29 mouse cellular contexts compared by ENCODE assay signal in genomic region chr5:113850680-113851230, GRCm38 (mm10). TPM values are rescaled to one million over a fixed set of nuclear protein-coding genes. Genes with fewer than 3 reads are reported as not detected.
A peak's percentile ranks its signal among the peaks of the same experiment; 100 is the strongest.
DNase-seq lines count a peak whose midpoint lies in the region; ATAC-seq and TF ChIP-seq lines count a peak whose summit lies in the region.
"Had no signal": no experiment of that assay in that cellular context is flagged by ENCODE, and none has a peak within 500 bp of the region (broad histone marks: within the 10 kb centered on the region; RNA-seq: fewer than 3 reads in every experiment).

No protein-coding gene starts in this region.

- ATAC-seq in hindbrain, embryonic 13.5 days (ENCODE audit: low FRiP score): no peak
- ATAC-seq in hindbrain, postnatal 0 days: no peak
- ATAC-seq in liver, embryonic 14.5 days (ENCODE audit: insufficient read depth): peak; percentile 22; the same call in 1 of the 2 replicates
- ATAC-seq in monocyte, adult 5-6 weeks (replicated peaks; ENCODE audit: insufficient number of reproducible peaks, low FRiP score, low TSS enrichment, poor library complexity, severe bottlenecking): no peak
- ATAC-seq: forebrain, embryonic 16.5 days; inflammation-experienced regulatory T-cells, adult 6 months had no signal

- intact Hi-C loops in heart, postnatal 14 days (cut with DNase I): loop anchor here (10.0 kb wide), 1 partner anchor 274 kb away; the partner anchor contains the start of gene Alkbh2

- 72% methylated on average over 8 of the region's 8 CpGs for WGBS in heart, embryonic 10.5 days
- WGBS in hindbrain, embryonic 13.5 days: 68% methylated on average over 8 of the region's 8 CpGs
- WGBS in hindbrain, postnatal 0 days: 77% methylated on average over 8 of the region's 8 CpGs
- 48% methylated on average over 8 of the region's 8 CpGs for WGBS in liver, embryonic 14.5 days (ENCODE audit: insufficient replicate concordance)

- no peak overlapping the region for H3K4me2 ChIP-seq in hindbrain, embryonic 13.5 days
- no peak overlapping the region for H3K4me2 ChIP-seq in hindbrain, postnatal 0 days (ENCODE audit: low read depth, low read length)
- no peak overlapping the region for H3K4me2 ChIP-seq in liver, embryonic 14.5 days (ENCODE audit: low read depth)
- H3K4me2 ChIP-seq: embryonic facial prominence, embryonic 15.5 days; limb, embryonic 15.5 days; neural tube, embryonic 15.5 days had no signal

- TF ChIP-seq EP300 in liver, embryonic 14.5 days (IDR thresholded peaks at IDR 0.05; ENCODE audit: low read depth): peak; percentile 53

- H3K4me3 ChIP-seq in heart, embryonic 10.5 days: no peak overlapping the region
- H3K4me3 ChIP-seq in hindbrain, embryonic 13.5 days: no peak overlapping the region
- H3K4me3 ChIP-seq in hindbrain, postnatal 0 days (ENCODE audit: low read length): no peak overlapping the region
- no peak overlapping the region for H3K4me3 ChIP-seq in liver, embryonic 14.5 days (ENCODE audit: insufficient read depth in 1 of 2, low read depth in 2 of 2, low read length in 2 of 2)
- H3K4me3 ChIP-seq: embryonic facial prominence, embryonic 15.5 days; forebrain, embryonic 10.5 days; left cerebral cortex, adult 2 months; limb, embryonic 15.5 days; myocyte; neural tube, embryonic 15.5 days had no signal

- peak overlapping the region; percentile 19; the same call in 1 of the 2 replicates for H3K9ac ChIP-seq in hindbrain, embryonic 13.5 days
- no peak overlapping the region for H3K9ac ChIP-seq in hindbrain, postnatal 0 days (replicated peaks; ENCODE audit: low read length)
- H3K9ac ChIP-seq in liver, embryonic 14.5 days (replicated peaks): no peak overlapping the region
- H3K9ac ChIP-seq: embryonic facial prominence, embryonic 15.5 days; limb, embryonic 15.5 days; neural tube, embryonic 15.5 days had no signal

- H3K9me3 ChIP-seq in heart, embryonic 10.5 days: no peaks in the 10 kb centered on the region
- H3K9me3 ChIP-seq in hindbrain, embryonic 13.5 days: no peaks in the 10 kb centered on the region
- no peaks in the 10 kb centered on the region for H3K9me3 ChIP-seq in hindbrain, postnatal 0 days (ENCODE audit: low read length)
- no peaks in the 10 kb centered on the region for H3K9me3 ChIP-seq in liver, embryonic 14.5 days (ENCODE audit: control insufficient read depth, low read length)
- H3K9me3 ChIP-seq: embryonic facial prominence, embryonic 15.5 days; forebrain, embryonic 10.5 days; limb, embryonic 15.5 days; neural tube, embryonic 15.5 days had no signal

- H3K4me1 ChIP-seq in heart, embryonic 10.5 days: peaks cover 39% of the 10 kb centered on the region
- peaks cover 22% of the 10 kb centered on the region for H3K4me1 ChIP-seq in hindbrain, embryonic 13.5 days (replicated peaks)
- no peaks in the 10 kb centered on the region for H3K4me1 ChIP-seq in hindbrain, postnatal 0 days (ENCODE audit: insufficient read depth, low read length)
- peaks cover 16 to 18% of the 10 kb centered on the region in 2 experiments for H3K4me1 ChIP-seq in liver, embryonic 14.5 days (replicated peaks; ENCODE audit: control insufficient read depth in 2 of 2, insufficient read depth in 2 of 2, low read length in 1 of 2)

- no peaks in the 10 kb centered on the region for H3K27me3 ChIP-seq in heart, embryonic 10.5 days (ENCODE audit: insufficient read depth, poor library complexity, severe bottlenecking)
- no peaks in the 10 kb centered on the region for H3K27me3 ChIP-seq in hindbrain, embryonic 13.5 days
- H3K27me3 ChIP-seq in hindbrain, postnatal 0 days (ENCODE audit: insufficient read depth, low read length): no peaks in the 10 kb centered on the region
- no peaks in the 10 kb centered on the region for H3K27me3 ChIP-seq in liver, embryonic 14.5 days (ENCODE audit: control insufficient read depth, insufficient read depth, low read length)
- H3K27me3 ChIP-seq: embryonic facial prominence, embryonic 15.5 days; limb, embryonic 15.5 days; neural tube, embryonic 15.5 days had no signal

- TF ChIP-seq CTCF in hindbrain, postnatal 0 days (IDR thresholded peaks at IDR 0.05; ENCODE audit: low read depth): no peak
- no peak for TF ChIP-seq CTCF in liver, embryonic 14.5 days (IDR thresholded peaks at IDR 0.05; ENCODE audit: low read depth)

- H3K36me3 ChIP-seq in heart, embryonic 10.5 days: peaks cover 72% of the 10 kb centered on the region
- peaks cover 65% of the 10 kb centered on the region for H3K36me3 ChIP-seq in hindbrain, embryonic 13.5 days
- peaks cover 38% of the 10 kb centered on the region for H3K36me3 ChIP-seq in hindbrain, postnatal 0 days (ENCODE audit: insufficient read depth, low read length)
- peaks cover 4% of the 10 kb centered on the region; the same call in 1 of the 2 replicates for H3K36me3 ChIP-seq in liver, embryonic 14.5 days (replicated peaks; ENCODE audit: control insufficient read depth, insufficient read depth, low read depth)

- peak overlapping the region; percentile 18; the same call in 1 of the 2 replicates for H3K27ac ChIP-seq in heart, embryonic 10.5 days
- H3K27ac ChIP-seq in hindbrain, embryonic 13.5 days: peak overlapping the region; percentile 40; the same call in 1 of the 2 replicates
- no peak overlapping the region for H3K27ac ChIP-seq in hindbrain, postnatal 0 days
- H3K27ac ChIP-seq in liver, embryonic 14.5 days: no peak overlapping the region
- H3K27ac ChIP-seq: embryonic facial prominence, embryonic 15.5 days; forebrain, embryonic 10.5 days; kidney, postnatal 0 days; left cerebral cortex, adult 2 months; limb, embryonic 15.5 days; macrophage; neural tube, embryonic 15.5 days had no signal

- DNase-seq in heart, embryonic 10.5 days (ENCODE audit: low spot score): no peak
- no peak for DNase-seq in heart, postnatal 14 days
- DNase-seq in hindbrain, postnatal 0 days (ENCODE audit: low spot score): no peak
- peak; percentile 51 for DNase-seq in c-Kit-positive CD71-positive TER-119-negative erythroid progenitor cells, embryonic 14.5 days (ENCODE audit: low read depth)
- DNase-seq in liver, embryonic 14.5 days (ENCODE audit: low read depth in 3 of 3, low spot score in 3 of 3): peak in 1 of 3 experiments; percentile 34
- DNase-seq in gastrocnemius, postnatal 4 days (ENCODE audit: low spot score in 2 of 2): no peak
- DNase-seq: adrenal gland, postnatal 14 days; cerebellum, adult 9-10 months; gastrocnemius, postnatal 14 days; heart, postnatal 4 days; kidney, adult 18-20 months; layer of hippocampus, adult 9-11 months; left cerebral cortex, postnatal 4 days; midbrain, embryonic 14.5 days; right cerebral cortex, adult 18-20 months; thymus, adult 18-20 months; thymus, postnatal 4 days had no signal

RNA-seq across cellular contexts. Expression of gene Selplg, which starts 18.3 kb away (rescaled TPM):
- 0.64 and 1.3 TPM in 2 replicates for polyA plus RNA-seq in heart, embryonic 10.5 days (2016; fragmentation: Nextera tagmentation; extraction: Ambion mirVana)
- 1 to 10 TPM; 2.3 to 6.4 TPM for total RNA-seq in heart, postnatal 14 days (2021)
- polyA plus RNA-seq in hindbrain, embryonic 13.5 days (2015; fragmentation: Nextera tagmentation; extraction: Ambion mirVana): 1.7 and 1.9 TPM in 2 replicates
- total RNA-seq in hindbrain, postnatal 0 days (2014; rRNA removed): 2.8 and 4.1 TPM in 2 replicates
- polyA plus RNA-seq in hindbrain, postnatal 0 days (2015; fragmentation: Nextera tagmentation; extraction: Ambion mirVana): 1.8 and 2.2 TPM in 2 replicates
- 8.8 and 10.9 TPM in 2 replicates for polyA plus RNA-seq in liver, embryonic 14.5 days (2012; rRNA removed)
- polyA plus RNA-seq in liver, embryonic 14.5 days (2014; fragmentation: Nextera tagmentation; extraction: Ambion mirVana): 11.2 and 12.5 TPM in 2 replicates
- total RNA-seq in gastrocnemius, postnatal 4 days (2021): 1 to 10 TPM; 3.0 to 3.1 TPM
- total RNA-seq in monocyte, adult 5-6 weeks (2017): 212 to 415 TPM (median 221 TPM) in 3 replicates
- polyA plus RNA-seq: myocyte had no signal

RNA-seq across cellular contexts. Expression of gene Tmem119, which starts 50.4 kb away (rescaled TPM):
- polyA plus RNA-seq in heart, embryonic 10.5 days (2016; fragmentation: Nextera tagmentation; extraction: Ambion mirVana): 13.5 and 42.1 TPM in 2 replicates
- total RNA-seq in heart, postnatal 14 days (2021): 10 to 100 TPM; 10.5 to 12.5 TPM
- polyA plus RNA-seq in hindbrain, embryonic 13.5 days (2015; fragmentation: Nextera tagmentation; extraction: Ambion mirVana): 8.7 and 10.4 TPM in 2 replicates
- 5.2 and 9.2 TPM in 2 replicates for total RNA-seq in hindbrain, postnatal 0 days (2014; rRNA removed)
- 7.3 and 7.6 TPM in 2 replicates for polyA plus RNA-seq in hindbrain, postnatal 0 days (2015; fragmentation: Nextera tagmentation; extraction: Ambion mirVana)
- 0.94 and 1.1 TPM in 2 replicates for polyA plus RNA-seq in liver, embryonic 14.5 days (2012; rRNA removed)
- polyA plus RNA-seq in liver, embryonic 14.5 days (2014; fragmentation: Nextera tagmentation; extraction: Ambion mirVana): 1.1 and 1.4 TPM in 2 replicates
- total RNA-seq in gastrocnemius, postnatal 4 days (2021): 10 to 100 TPM; 30.8 to 34.9 TPM
- not detected in 3 replicates for total RNA-seq in monocyte, adult 5-6 weeks (2017)
- polyA plus RNA-seq: inflammation-experienced regulatory T-cells, adult 6 months; macrophage had no signal

RNA-seq across cellular contexts. Expression of gene Coro1c, which starts 57.8 kb away (rescaled TPM):
- 163 and 178 TPM in 2 replicates for polyA plus RNA-seq in heart, embryonic 10.5 days (2016; fragmentation: Nextera tagmentation; extraction: Ambion mirVana)
- total RNA-seq in heart, postnatal 14 days (2021): 10 to 100 TPM; 41.1 to 51.1 TPM
- 176 and 190 TPM in 2 replicates for polyA plus RNA-seq in hindbrain, embryonic 13.5 days (2015; fragmentation: Nextera tagmentation; extraction: Ambion mirVana)
- total RNA-seq in hindbrain, postnatal 0 days (2014; rRNA removed): 151 and 159 TPM in 2 replicates
- polyA plus RNA-seq in hindbrain, postnatal 0 days (2015; fragmentation: Nextera tagmentation; extraction: Ambion mirVana): 140 and 149 TPM in 2 replicates
- 26.2 and 32.4 TPM in 2 replicates for polyA plus RNA-seq in liver, embryonic 14.5 days (2012; rRNA removed)
- 35.6 and 41.2 TPM in 2 replicates for polyA plus RNA-seq in liver, embryonic 14.5 days (2014; fragmentation: Nextera tagmentation; extraction: Ambion mirVana)
- 10 to 100 TPM; 70.4 to 84.2 TPM for total RNA-seq in gastrocnemius, postnatal 4 days (2021)
- 129 to 177 TPM (median 136 TPM) in 3 replicates for total RNA-seq in monocyte, adult 5-6 weeks (2017)

Comparison
In these comparisons a context has a peak if more than half of its experiments do, and no peak if none do; other contexts are left out.
1. H3K27ac ChIP-seq: peak in heart, embryonic 10.5 days (single experiment) and hindbrain, embryonic 13.5 days (single experiment); none in hindbrain, postnatal 0 days (single experiment) and liver, embryonic 14.5 days (single experiment).
2. RNA of gene Selplg, which starts 18.3 kb away (total RNA-seq): 212 to 415 TPM in monocyte, adult 5-6 weeks; 2.3 to 6.4 TPM in heart, postnatal 14 days, 3.0 to 3.1 TPM in gastrocnemius, postnatal 4 days and 2.8 to 4.1 TPM in hindbrain, postnatal 0 days; every median in the first group is over 10 times any median in the second.